Mouse (Mus musculus): Measurements from ENCODE around the gene Anapc1. TPM values are rescaled to one million over a fixed set of nuclear protein-coding genes. Genes with fewer than 3 reads are reported as not detected.

Gene Anapc1
- polyA plus RNA-seq, 1 experiment from 2014 or later: 44.3 TPM

DNA sequence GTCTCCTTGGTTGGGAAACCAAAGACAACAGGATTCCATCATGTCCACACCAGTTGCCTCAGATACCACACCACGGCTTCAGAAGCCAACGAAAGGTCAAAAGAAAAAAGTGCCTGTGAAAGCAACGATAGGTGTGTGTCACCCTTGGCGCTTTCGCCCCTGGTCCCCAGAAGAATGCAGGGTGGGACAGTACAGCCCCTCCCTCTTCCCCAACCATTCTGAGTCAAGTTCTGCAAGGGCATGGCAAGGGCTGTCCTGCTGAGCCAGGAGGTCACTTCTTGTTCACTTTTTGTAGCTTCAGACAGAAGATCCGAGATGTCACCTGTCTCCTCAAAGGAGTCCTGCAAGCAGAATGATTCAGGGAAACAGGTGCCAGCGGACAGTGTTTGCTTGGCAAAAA lies 94.9 kb downstream of the Anapc1 start:
- no peak overlapping the region for H3K4me3 ChIP-seq
- H3K4me2 ChIP-seq: no peak overlapping the region
- no peaks in the 10 kb centered on the region for H3K4me1 ChIP-seq (replicated peaks)
- 91% methylated on average over 7 of the region's 7 CpGs for WGBS
- H3K9me3 ChIP-seq: no peaks in the 10 kb centered on the region
- no peak overlapping the region for H3K9ac ChIP-seq
- no peak for ATAC-seq (ENCODE audit: low FRiP score)
- H3K36me3 ChIP-seq: no peaks in the 10 kb centered on the region
- H3K27me3 ChIP-seq: no peaks in the 10 kb centered on the region
- no peak overlapping the region for H3K27ac ChIP-seq

GRCm38 (mm10) chr2:128590909-128591308 lies 96.3 kb downstream of the Anapc1 start, which contains the start of gene Spdye4c:
Gene Spdye4c, plus strand, starts transcription at chr2:128591209.
- no peak within 1 kb of the TSS for H3K4me2 ChIP-seq
- H3K4me3 ChIP-seq: no peak within 1 kb of the TSS
- H3K9me3 ChIP-seq: no peaks in the 10 kb centered on the region
- ATAC-seq (ENCODE audit: low FRiP score): no peak
- no peaks in the 10 kb centered on the region for H3K27me3 ChIP-seq
- WGBS: 95% methylated on average over 3 of the region's 3 CpGs
- H3K27ac ChIP-seq: no peak within 1 kb of the TSS
- no peaks in the 10 kb centered on the region for H3K36me3 ChIP-seq
- H3K9ac ChIP-seq: no peak within 1 kb of the TSS
- H3K4me1 ChIP-seq (replicated peaks): no peaks in the 10 kb centered on the region

GRCm38 (mm10) chr2:128582881-128583280 lies 104.3 kb downstream of the Anapc1 start:
- Histone ChIP-seq H3K9ac (no peak overlapping the region), H3K4me2 (no peak overlapping the region), H3K36me3 (no peaks in the 10 kb centered on the region), H3K9me3 (no peaks in the 10 kb centered on the region), H3K4me1 (replicated peaks) (no peaks in the 10 kb centered on the region), H3K4me3 (no peak overlapping the region), H3K27ac (no peak overlapping the region), H3K27me3 (no peaks in the 10 kb centered on the region)
- 78% methylated on average over 5 of the region's 5 CpGs for WGBS
- ATAC-seq (ENCODE audit: low FRiP score): no peak

DNA sequence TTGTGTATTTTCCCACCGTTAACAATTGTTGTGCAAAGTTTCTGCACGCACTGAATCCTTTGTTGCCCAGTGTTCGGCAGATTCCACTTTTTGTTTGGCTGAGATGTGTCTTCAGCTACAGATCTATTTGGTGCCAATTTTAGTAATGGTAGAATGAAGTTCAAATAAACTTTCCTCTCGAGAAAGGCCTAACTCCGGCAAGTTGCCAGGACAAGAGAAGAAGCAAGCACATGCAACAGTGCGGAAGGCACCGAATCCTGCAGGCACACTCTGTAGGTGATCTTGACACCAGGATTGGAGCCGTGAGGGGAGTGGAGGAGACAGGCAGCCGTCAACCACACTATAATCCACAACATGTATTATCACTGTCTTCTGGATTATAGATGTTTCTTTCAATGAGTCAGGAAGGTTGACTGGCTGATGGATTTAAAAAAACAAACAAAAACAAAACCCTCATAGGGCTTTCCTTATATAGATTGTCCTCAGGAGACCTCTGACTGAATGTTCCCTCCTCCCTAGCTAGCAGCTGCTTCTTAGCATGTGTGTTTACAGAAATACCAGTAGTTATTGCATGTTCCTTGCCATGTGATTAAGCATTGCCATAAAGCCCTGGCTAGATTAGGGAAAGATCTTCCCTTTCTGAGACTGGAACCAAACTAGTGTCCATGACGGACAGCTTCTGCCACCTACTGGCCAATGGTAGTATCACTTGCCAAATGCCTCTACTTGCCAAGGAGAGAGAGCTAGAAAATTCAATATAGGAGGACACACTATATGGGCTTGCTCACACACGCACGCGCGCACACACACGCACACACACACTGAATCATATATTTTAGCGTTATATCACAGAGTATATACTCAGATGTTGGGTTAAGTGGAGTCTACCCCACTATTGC lies 114.2 kb downstream of the Anapc1 start:
- no peaks in the 10 kb centered on the region for H3K36me3 ChIP-seq
- H3K4me1 ChIP-seq (replicated peaks): no peaks in the 10 kb centered on the region
- H3K27me3 ChIP-seq: no peaks in the 10 kb centered on the region
- ATAC-seq (ENCODE audit: low FRiP score): peak; percentile 63; the same call in 1 of the 2 replicates
- H3K4me2 ChIP-seq: no peak overlapping the region
- H3K9ac ChIP-seq: no peak overlapping the region
- no peaks in the 10 kb centered on the region for H3K9me3 ChIP-seq
- whole genome bisulfite sequencing: 52% methylated on average over 16 of the region's 16 CpGs
- no peak overlapping the region for H3K4me3 ChIP-seq
- H3K27ac ChIP-seq: no peak overlapping the region

DNA sequence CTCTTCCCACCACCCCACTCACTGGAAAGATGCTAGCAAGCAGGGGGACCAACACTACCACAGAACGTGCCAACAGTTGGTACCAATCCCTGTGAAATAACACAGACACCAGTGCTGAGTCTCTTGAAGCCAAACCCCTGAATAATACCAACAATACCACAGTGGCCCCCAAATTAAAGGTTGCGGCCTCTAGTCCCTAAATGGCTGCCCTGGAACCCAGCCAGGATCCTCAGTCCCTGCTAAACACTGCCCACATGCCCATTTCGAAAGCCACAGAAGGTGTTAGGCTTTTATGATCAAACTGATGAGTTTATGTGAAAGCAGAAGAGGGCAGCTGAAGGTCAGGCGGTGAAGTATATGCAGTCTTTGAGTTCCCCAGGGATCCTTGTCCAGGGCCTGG lies 116.2 kb downstream of the Anapc1 start:
- WGBS: 84% methylated on average over 4 of the region's 4 CpGs
- no peak overlapping the region for H3K4me2 ChIP-seq
- no peak overlapping the region for H3K27ac ChIP-seq
- no peaks in the 10 kb centered on the region for H3K27me3 ChIP-seq
- H3K9ac ChIP-seq: no peak overlapping the region
- no peaks in the 10 kb centered on the region for H3K36me3 ChIP-seq
- no peak overlapping the region for H3K4me3 ChIP-seq
- no peak for ATAC-seq (ENCODE audit: low FRiP score)
- H3K9me3 ChIP-seq: no peaks in the 10 kb centered on the region
- no peaks in the 10 kb centered on the region for H3K4me1 ChIP-seq (replicated peaks)

GRCm38 (mm10) chr2:128568490-128568889 lies 118.7 kb downstream of the Anapc1 start:
- H3K9ac ChIP-seq: no peak overlapping the region
- H3K36me3 ChIP-seq: no peaks in the 10 kb centered on the region
- no peak overlapping the region for H3K4me2 ChIP-seq
- no peak overlapping the region for H3K4me3 ChIP-seq
- H3K4me1 ChIP-seq (replicated peaks): 0 out of 2 replicates have a peak, but pooled peaks cover 4% of the 10 kb centered on the region
- ATAC-seq (ENCODE audit: low FRiP score): no peak
- no peaks in the 10 kb centered on the region for H3K27me3 ChIP-seq
- 70% methylated on average over 4 of the region's 4 CpGs for WGBS
- H3K27ac ChIP-seq: no peak overlapping the region
- H3K9me3 ChIP-seq: no peaks in the 10 kb centered on the region

- no peak overlapping the region for H3K4me2 ChIP-seq
- no peak overlapping the region for H3K4me3 ChIP-seq
- H3K9me3 ChIP-seq: no peaks in the 10 kb centered on the region
- H3K4me1 ChIP-seq (replicated peaks): 0 out of 2 replicates have a peak, but pooled peaks cover 4% of the 10 kb centered on the region
- H3K36me3 ChIP-seq: no peaks in the 10 kb centered on the region
- H3K27ac ChIP-seq: no peak overlapping the region
- no peak overlapping the region for H3K9ac ChIP-seq
- 79% methylated on average over 6 of the region's 6 CpGs for WGBS
- no peak for ATAC-seq (ENCODE audit: low FRiP score)
- H3K27me3 ChIP-seq: no peaks in the 10 kb centered on the region
Measured at GRCm38 (mm10) chr2:128568018-128568417, 119.2 kb downstream of the Anapc1 start.

- H3K9me3 ChIP-seq: no peaks in the 10 kb centered on the region
- H3K4me1 ChIP-seq (replicated peaks): 0 out of 2 replicates have a peak, but pooled peaks cover 4% of the 10 kb centered on the region
- H3K27me3 ChIP-seq: no peaks in the 10 kb centered on the region
- H3K9ac ChIP-seq: no peak overlapping the region
- no peak overlapping the region for H3K4me2 ChIP-seq
- H3K27ac ChIP-seq: no peak overlapping the region
- no peak overlapping the region for H3K4me3 ChIP-seq
- WGBS: 74% methylated on average over 10 of the region's 10 CpGs
- no peaks in the 10 kb centered on the region for H3K36me3 ChIP-seq
- ATAC-seq (ENCODE audit: low FRiP score): no peak
Measured at GRCm38 (mm10) chr2:128566304-128567147, 120.7 kb downstream of the Anapc1 start.

DNA sequence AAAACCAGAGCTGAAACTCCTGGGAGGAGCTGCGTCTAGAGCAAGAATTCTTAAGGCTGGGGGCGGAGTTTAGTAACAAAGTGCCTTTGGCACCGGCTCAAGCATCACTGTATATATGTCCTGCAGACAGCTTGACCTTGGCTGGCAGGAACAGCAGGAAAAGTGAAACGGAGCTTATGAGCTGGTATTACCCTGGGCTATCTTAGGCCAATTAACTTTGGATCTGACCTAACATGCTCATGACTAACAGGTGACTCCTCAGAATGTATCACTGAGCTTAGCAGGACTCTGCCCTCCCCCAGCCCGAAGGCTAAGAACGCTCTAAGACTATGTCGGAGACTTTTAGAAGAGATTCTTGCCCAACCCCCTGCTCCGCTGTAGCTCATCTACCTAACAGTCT lies 121.3 kb downstream of the Anapc1 start:
- H3K9me3 ChIP-seq: no peaks in the 10 kb centered on the region
- H3K36me3 ChIP-seq: no peaks in the 10 kb centered on the region
- no peak overlapping the region for H3K4me3 ChIP-seq
- 69% methylated on average over 8 of the region's 8 CpGs for WGBS
- no peak overlapping the region for H3K4me2 ChIP-seq
- H3K27ac ChIP-seq: no peak overlapping the region
- ATAC-seq (ENCODE audit: low FRiP score): no peak
- H3K9ac ChIP-seq: no peak overlapping the region
- H3K4me1 ChIP-seq (replicated peaks): 0 out of 2 replicates have a peak, but pooled peaks cover 4% of the 10 kb centered on the region
- H3K27me3 ChIP-seq: no peaks in the 10 kb centered on the region

- 0 out of 2 replicates have a peak, but pooled peaks cover 4% of the 10 kb centered on the region for H3K4me1 ChIP-seq (replicated peaks)
- no peaks in the 10 kb centered on the region for H3K9me3 ChIP-seq
- H3K4me2 ChIP-seq: no peak overlapping the region
- ATAC-seq (ENCODE audit: low FRiP score): no peak
- no peaks in the 10 kb centered on the region for H3K36me3 ChIP-seq
- no peak overlapping the region for H3K9ac ChIP-seq
- H3K27ac ChIP-seq: no peak overlapping the region
- H3K27me3 ChIP-seq: no peaks in the 10 kb centered on the region
- H3K4me3 ChIP-seq: no peak overlapping the region
- WGBS: 90% methylated on average over 3 of the region's 3 CpGs
Measured at GRCm38 (mm10) chr2:128564195-128564594, 123.0 kb downstream of the Anapc1 start.
